ENCODE assay signal across 8 mouse cellular contexts in genomic region chr2:70558112-70558842, GRCm38 (mm10). TPM values are rescaled to one million over a fixed set of nuclear protein-coding genes. Genes with fewer than 3 reads are reported as not detected.
DNase-seq lines count a peak whose midpoint lies in the region; ATAC-seq and TF ChIP-seq lines count a peak whose summit lies in the region.

No protein-coding gene starts in this region.

- TF ChIP-seq POLR2A in spleen, adult 2 months (IDR thresholded peaks at IDR 0.05; ENCODE audit: low read depth, low read length): no peak

- no peak for ATAC-seq in heart, embryonic 12.5 days (ENCODE audit: insufficient number of reproducible peaks, low FRiP score)
- peak; percentile 61 for ATAC-seq in forebrain, embryonic 16.5 days
- ATAC-seq in hindbrain, postnatal 0 days: peak; percentile 75
- ATAC-seq in midbrain, embryonic 16.5 days: 0 out of 2 replicates have a peak, but pooled peaks have one; percentile 49

- no peak overlapping the region for H3K4me3 ChIP-seq in heart, embryonic 12.5 days
- H3K4me3 ChIP-seq in forebrain, embryonic 16.5 days (replicated peaks; ENCODE audit: low read length): peak overlapping the region; percentile 22
- H3K4me3 ChIP-seq in hindbrain, postnatal 0 days (ENCODE audit: low read length): peak overlapping the region; percentile 24
- peak overlapping the region; percentile 30 for H3K4me3 ChIP-seq in midbrain, embryonic 16.5 days (ENCODE audit: low read depth, low read length)
- H3K4me3 ChIP-seq in spleen, adult 2 months (ENCODE audit: extremely low read depth, insufficient read depth, insufficient read length): peak overlapping the region; percentile 50

- peak; percentile 93 for DNase-seq in heart, adult 11 months
- DNase-seq in c-Kit-positive CD71-positive TER-119-negative erythroid progenitor cells, embryonic 14.5 days (ENCODE audit: low read depth): peak; percentile 72
- peak; percentile 98 for DNase-seq in hindbrain, postnatal 0 days (ENCODE audit: low spot score)
- DNase-seq in left cerebral cortex, postnatal 36 days (ENCODE audit: low spot score in 2 of 2): peak; percentile 56 to 80
- DNase-seq in spleen, adult 2 months (ENCODE audit: low read depth in 1 of 2, low spot score in 2 of 2): peak; percentile 80 to 82

- no peak overlapping the region for H3K9ac ChIP-seq in heart, embryonic 12.5 days
- H3K9ac ChIP-seq in forebrain, embryonic 16.5 days (replicated peaks; ENCODE audit: low read depth, low read length): peak overlapping the region; percentile 44
- H3K9ac ChIP-seq in hindbrain, postnatal 0 days (replicated peaks; ENCODE audit: low read length): peak overlapping the region; percentile 28; the same call in 1 of the 2 replicates
- H3K9ac ChIP-seq in midbrain, embryonic 16.5 days (ENCODE audit: low read depth, low read length): peak overlapping the region; percentile 43; the same call in 1 of the 2 replicates

- peak; percentile 91 for TF ChIP-seq CTCF in hindbrain, postnatal 0 days (IDR thresholded peaks at IDR 0.05; ENCODE audit: low read depth)
- TF ChIP-seq CTCF in spleen, adult 2 months (IDR thresholded peaks at IDR 0.05; ENCODE audit: extremely low read depth, insufficient read depth, insufficient read length, insufficient replicate concordance): peak; percentile 70; the same call in 1 of the 2 replicates

- peaks cover 18% of the 10 kb centered on the region for H3K4me1 ChIP-seq in heart, embryonic 12.5 days (replicated peaks)
- peaks cover 24% of the 10 kb centered on the region for H3K4me1 ChIP-seq in forebrain, embryonic 16.5 days (replicated peaks; ENCODE audit: control insufficient read depth, insufficient read depth, low read length)
- H3K4me1 ChIP-seq in hindbrain, postnatal 0 days (ENCODE audit: insufficient read depth, low read length): peaks cover 4% of the 10 kb centered on the region; the same call in 1 of the 2 replicates
- H3K4me1 ChIP-seq in midbrain, embryonic 16.5 days (ENCODE audit: control insufficient read depth, insufficient read depth, low read length): peaks cover 12% of the 10 kb centered on the region; the same call in 1 of the 2 replicates
- H3K4me1 ChIP-seq in spleen, adult 2 months (ENCODE audit: control insufficient read depth, insufficient read depth, insufficient read length): peaks cover 7% of the 10 kb centered on the region; the same call in 1 of the 2 replicates

- 6% methylated on average over 18 of the region's 18 CpGs for WGBS in heart, embryonic 12.5 days
- 6% methylated on average over 16 of the region's 18 CpGs for WGBS in forebrain, embryonic 16.5 days
- 6% methylated on average over 16 of the region's 18 CpGs for WGBS in hindbrain, postnatal 0 days
- 5% methylated on average over 17 of the region's 18 CpGs for WGBS in midbrain, embryonic 16.5 days
- 10% methylated on average over 18 of the region's 18 CpGs for WGBS in spleen, adult 2 months

- H3K27ac ChIP-seq in heart, embryonic 12.5 days (ENCODE audit: poor library complexity, severe bottlenecking): no peak overlapping the region
- H3K27ac ChIP-seq in forebrain, embryonic 16.5 days (ENCODE audit: low read length): peak overlapping the region; percentile 82
- peak overlapping the region; percentile 58 for H3K27ac ChIP-seq in hindbrain, postnatal 0 days
- H3K27ac ChIP-seq in midbrain, embryonic 16.5 days (ENCODE audit: low read length): peak overlapping the region; percentile 80
- peak overlapping the region; percentile 81; the same call in 1 of the 2 replicates for H3K27ac ChIP-seq in spleen, adult 2 months (ENCODE audit: insufficient read depth, low read length)

- intact Hi-C loops in left cerebral cortex, postnatal 36 days (cut with DNase I): loop anchor here (1.0 to 10.0 kb wide), 2 partner anchors 303 to 332 kb away; no protein-coding TSS in a partner anchor

- no peaks in the 10 kb centered on the region for H3K9me3 ChIP-seq in heart, embryonic 12.5 days (replicated peaks)
- H3K9me3 ChIP-seq in forebrain, embryonic 16.5 days (ENCODE audit: control insufficient read depth, low read length): no peaks in the 10 kb centered on the region
- H3K9me3 ChIP-seq in hindbrain, postnatal 0 days (ENCODE audit: low read length): no peaks in the 10 kb centered on the region
- H3K9me3 ChIP-seq in midbrain, embryonic 16.5 days (replicated peaks; ENCODE audit: control insufficient read depth, low read length, poor library complexity, severe bottlenecking): no peaks in the 10 kb centered on the region

- no peak overlapping the region for H3K4me2 ChIP-seq in heart, embryonic 12.5 days
- peak overlapping the region; percentile 38 for H3K4me2 ChIP-seq in forebrain, embryonic 16.5 days (ENCODE audit: low read length)
- peak overlapping the region; percentile 59 for H3K4me2 ChIP-seq in hindbrain, postnatal 0 days (ENCODE audit: low read depth, low read length)
- peak overlapping the region; percentile 58 for H3K4me2 ChIP-seq in midbrain, embryonic 16.5 days (ENCODE audit: low read length)

- H3K27me3 ChIP-seq in heart, embryonic 12.5 days (replicated peaks): peaks cover 63% of the 10 kb centered on the region
- H3K27me3 ChIP-seq in forebrain, embryonic 16.5 days (replicated peaks; ENCODE audit: control insufficient read depth, insufficient read depth, low read length): peaks cover 17% of the 10 kb centered on the region
- peaks cover 16% of the 10 kb centered on the region; the same call in 1 of the 2 replicates for H3K27me3 ChIP-seq in hindbrain, postnatal 0 days (ENCODE audit: insufficient read depth, low read length)
- no peaks in the 10 kb centered on the region; the same call in 1 of the 2 replicates for H3K27me3 ChIP-seq in midbrain, embryonic 16.5 days (ENCODE audit: control insufficient read depth, insufficient read depth, low read depth, low read length)
- peaks cover 9% of the 10 kb centered on the region for H3K27me3 ChIP-seq in spleen, adult 2 months (ENCODE audit: control insufficient read depth, insufficient read depth, low read length)

- H3K36me3 ChIP-seq in heart, embryonic 12.5 days: no peaks in the 10 kb centered on the region
- no peaks in the 10 kb centered on the region for H3K36me3 ChIP-seq in forebrain, embryonic 16.5 days (ENCODE audit: control insufficient read depth, insufficient read depth)
- no peaks in the 10 kb centered on the region for H3K36me3 ChIP-seq in hindbrain, postnatal 0 days (ENCODE audit: insufficient read depth, low read length)
- H3K36me3 ChIP-seq in midbrain, embryonic 16.5 days (ENCODE audit: control insufficient read depth, insufficient read depth, low read length): no peaks in the 10 kb centered on the region
- H3K36me3 ChIP-seq in spleen, adult 2 months (ENCODE audit: control insufficient read depth, insufficient read depth, low read length): no peaks in the 10 kb centered on the region

RNA-seq across cellular contexts. Expression of gene Gad1, which starts 5.4 kb away (rescaled TPM):
- 0.22 and 0.33 TPM in 2 replicates for polyA plus RNA-seq in heart, embryonic 12.5 days (2016; fragmentation: Nextera tagmentation; extraction: Ambion mirVana)
- 77.5 and 96.0 TPM in 2 replicates for polyA plus RNA-seq in forebrain, embryonic 16.5 days (2015; fragmentation: Nextera tagmentation; extraction: Ambion mirVana)
- 106 and 113 TPM in 2 replicates for total RNA-seq in hindbrain, postnatal 0 days (2014; rRNA removed)
- 108 and 113 TPM in 2 replicates for polyA plus RNA-seq in hindbrain, postnatal 0 days (2015; fragmentation: Nextera tagmentation; extraction: Ambion mirVana)
- 100 to 1,000 TPM; 361 to 392 TPM for total RNA-seq in left cerebral cortex, postnatal 36 days (2021)
- polyA plus RNA-seq in midbrain, embryonic 16.5 days (2015; fragmentation: Nextera tagmentation; extraction: Ambion mirVana): 130 and 149 TPM in 2 replicates
- polyA plus RNA-seq in spleen, adult 2 months (2012; rRNA removed): 4.4 and 7.2 TPM in 2 replicates

RNA-seq across cellular contexts. Expression of gene Erich2, which starts 49.7 kb away (rescaled TPM):
- 0.36 and 0.64 TPM in 2 replicates for polyA plus RNA-seq in heart, embryonic 12.5 days (2016; fragmentation: Nextera tagmentation; extraction: Ambion mirVana)
- polyA plus RNA-seq in forebrain, embryonic 16.5 days (2015; fragmentation: Nextera tagmentation; extraction: Ambion mirVana): 1.3 and 2.6 TPM in 2 replicates
- 0.43 and 1.8 TPM in 2 replicates for total RNA-seq in hindbrain, postnatal 0 days (2014; rRNA removed)
- polyA plus RNA-seq in hindbrain, postnatal 0 days (2015; fragmentation: Nextera tagmentation; extraction: Ambion mirVana): 6.3 and 7.1 TPM in 2 replicates
- total RNA-seq in left cerebral cortex, postnatal 36 days (2021): under 1 TPM; 0.54 to 0.59 TPM
- 2.9 TPM in 2 replicates for polyA plus RNA-seq in midbrain, embryonic 16.5 days (2015; fragmentation: Nextera tagmentation; extraction: Ambion mirVana)
- 0.13 and 0.21 TPM in 2 replicates for polyA plus RNA-seq in spleen, adult 2 months (2012; rRNA removed)
